Mouse (Mus musculus) gastrocnemius, postnatal 10 days (tissue): ENCODE results near the gene Sorbs2. TPM values are rescaled to one million over a fixed set of nuclear protein-coding genes. Genes with fewer than 3 reads are reported as not detected.

Experiments used
- DNase-seq: peaks from one replicate; pipeline ENCODE4 v3.0.0; 2021; ENCODE audit warnings: mixed read lengths
- total RNA-seq, 2 experiments: library from RNA; stranded (reverse); gene quantifications; 2 replicates each; pipeline ENCODE4 v1.2.3; 2021

Gene Sorbs2
- total RNA-seq, 2 experiments from 2014 or later = 20.4 to 26.5 TPM

GRCm38 (mm10) chr8:45760622-45761021, 253.0 kb downstream of the Sorbs2 start:
- DNase-seq = no peak

GRCm38 (mm10) chr8:45761053-45761452, 253.5 kb downstream of the Sorbs2 start:
- DNase-seq = no peak

GRCm38 (mm10) chr8:45762982-45763689, 255.5 kb downstream of the Sorbs2 start:
- DNase-seq = no peak

GRCm38 (mm10) chr8:45763690-45764342, 256.2 kb downstream of the Sorbs2 start:
- DNase-seq = peak; percentile 13

GRCm38 (mm10) chr8:45766138-45766537, 258.6 kb downstream of the Sorbs2 start:
- DNase-seq = no peak

- no peak for DNase-seq
Measured at GRCm38 (mm10) chr8:45774841-45775240, 267.3 kb downstream of the Sorbs2 start.

GRCm38 (mm10) chr8:45775481-45775880, 267.9 kb downstream of the Sorbs2 start:
- no peak for DNase-seq

- DNase-seq = no peak
Measured at GRCm38 (mm10) chr8:45776366-45776765, 268.8 kb downstream of the Sorbs2 start.

GRCm38 (mm10) chr8:45776977-45777376, 269.4 kb downstream of the Sorbs2 start:
- DNase-seq = no peak

- DNase-seq = no peak
Measured at GRCm38 (mm10) chr8:45780585-45780984, 273.0 kb downstream of the Sorbs2 start.

GRCm38 (mm10) chr8:45788610-45789009, 281.0 kb downstream of the Sorbs2 start:
- DNase-seq = no peak

- peak; percentile 14 for DNase-seq
Measured at GRCm38 (mm10) chr8:45794847-45795246, 287.3 kb downstream of the Sorbs2 start.

- DNase-seq = peak; percentile 32
Measured at GRCm38 (mm10) chr8:45796331-45796740, 288.7 kb downstream of the Sorbs2 start.

GRCm38 (mm10) chr8:45799517-45799916, 291.9 kb downstream of the Sorbs2 start:
- no peak for DNase-seq

GRCm38 (mm10) chr8:45808597-45808996, 301.0 kb downstream of the Sorbs2 start:
- no peak for DNase-seq

- peak; percentile 63 for DNase-seq
Measured at GRCm38 (mm10) chr8:45816765-45817426, 309.3 kb downstream of the Sorbs2 start.

- no peak for DNase-seq
Measured at GRCm38 (mm10) chr8:45821650-45822049, 314.1 kb downstream of the Sorbs2 start.

GRCm38 (mm10) chr8:45829985-45830548, 322.5 kb downstream of the Sorbs2 start:
- no peak for DNase-seq

GRCm38 (mm10) chr8:45833896-45834295, 326.3 kb downstream of the Sorbs2 start:
- no peak for DNase-seq

GRCm38 (mm10) chr8:45843306-45843705, 335.7 kb downstream of the Sorbs2 start:
- no peak for DNase-seq

- peak; percentile 21 for DNase-seq
Measured at GRCm38 (mm10) chr8:45844097-45844885, 336.7 kb downstream of the Sorbs2 start.

- no peak for DNase-seq
Measured at GRCm38 (mm10) chr8:45844911-45845481, 337.4 kb downstream of the Sorbs2 start.
